Mouse (Mus musculus): ENCODE measurements around the gene Apoo. TPM values are rescaled to one million over a fixed set of nuclear protein-coding genes. Genes with fewer than 3 reads are reported as not detected.
"Not testable (repeated sequence)": the region's sequence is repeated elsewhere in the genome, so short reads cannot be mapped to it uniquely, and the experiment has no call there.

Gene Apoo
- polyA plus RNA-seq (2012; ENCODE audit: insufficient read depth, insufficient read length, missing spikeins): 387 and 411 TPM in 2 replicates

- Histone ChIP-seq H3K27ac (replicated peaks; ENCODE audit: low read depth, low read length) (peak within 1 kb of the TSS; percentile 57), H3K4me3 (ENCODE audit: insufficient read depth, low read depth, low read length) (peak within 1 kb of the TSS; percentile 62)
Measured at GRCm38 (mm10) chrX:94366670-94367241, at the start of gene Apoo, which contains the start of gene Fam90a1b. Gene Apoo, plus strand, starts transcription at chrX:94367117. Gene Fam90a1b, minus strand, starts transcription at chrX:94366777.

GRCm38 (mm10) chrX:94321036-94321902 is 45.6 kb upstream of the Apoo start:
- no peak overlapping the region for H3K4me3 ChIP-seq (ENCODE audit: insufficient read depth, low read depth, low read length)
- H3K27ac ChIP-seq (replicated peaks; ENCODE audit: low read depth, low read length): no peak overlapping the region
- H3K4me1 ChIP-seq (ENCODE audit: control insufficient read depth, insufficient read depth, insufficient read length, low read length): no peaks in the 10 kb centered on the region

More at GRCm38 (mm10) chrX:94366670-94367241, at the start of gene Apoo, which contains the start of gene Fam90a1b:
- no peaks in the 10 kb centered on the region for H3K4me1 ChIP-seq (ENCODE audit: control insufficient read depth, insufficient read depth, insufficient read length, low read length)

- H3K4me1 ChIP-seq (ENCODE audit: control insufficient read depth, insufficient read depth, insufficient read length, low read length); H3K27ac ChIP-seq (replicated peaks; ENCODE audit: low read depth, low read length); H3K4me3 ChIP-seq (ENCODE audit: insufficient read depth, low read depth, low read length): not testable (repeated sequence)
Measured at GRCm38 (mm10) chrX:94343638-94344037, 23.3 kb upstream of the Apoo start.

GRCm38 (mm10) chrX:94365381-94365925 is 1.5 kb upstream of the Apoo start:
- no peak overlapping the region for H3K27ac ChIP-seq (replicated peaks; ENCODE audit: low read depth, low read length)

GRCm38 (mm10) chrX:94366029-94366428 is 888 bp upstream of the Apoo start:
- no peaks in the 10 kb centered on the region for H3K4me1 ChIP-seq (ENCODE audit: control insufficient read depth, insufficient read depth, insufficient read length, low read length)
- peak overlapping the region; percentile 50 for H3K4me3 ChIP-seq (ENCODE audit: insufficient read depth, low read depth, low read length)
- H3K27ac ChIP-seq (replicated peaks; ENCODE audit: low read depth, low read length): no peak overlapping the region

More at GRCm38 (mm10) chrX:94365381-94365925, 1.5 kb upstream of the Apoo start:
- H3K4me1 ChIP-seq (ENCODE audit: control insufficient read depth, insufficient read depth, insufficient read length, low read length): no peaks in the 10 kb centered on the region
- H3K4me3 ChIP-seq (ENCODE audit: insufficient read depth, low read depth, low read length): no peak overlapping the region

- peak overlapping the region; percentile 62 for H3K4me3 ChIP-seq (ENCODE audit: insufficient read depth, low read depth, low read length)
- peak overlapping the region; percentile 57 for H3K27ac ChIP-seq (replicated peaks; ENCODE audit: low read depth, low read length)
- no peaks in the 10 kb centered on the region for H3K4me1 ChIP-seq (ENCODE audit: control insufficient read depth, insufficient read depth, insufficient read length, low read length)
Measured at GRCm38 (mm10) chrX:94367248-94367647, 331 bp downstream of the Apoo start.

GRCm38 (mm10) chrX:94378734-94379133 is 11.8 kb downstream of the Apoo start:
- Histone ChIP-seq H3K4me1 (ENCODE audit: control insufficient read depth, insufficient read depth, insufficient read length, low read length) (no peaks in the 10 kb centered on the region), H3K27ac (replicated peaks; ENCODE audit: low read depth, low read length) (no peak overlapping the region), H3K4me3 (ENCODE audit: insufficient read depth, low read depth, low read length) (no peak overlapping the region)

- H3K4me1 ChIP-seq (ENCODE audit: control insufficient read depth, insufficient read depth, insufficient read length, low read length): no peaks in the 10 kb centered on the region
- H3K27ac ChIP-seq (replicated peaks; ENCODE audit: low read depth, low read length): no peak overlapping the region
- no peak overlapping the region for H3K4me3 ChIP-seq (ENCODE audit: insufficient read depth, low read depth, low read length)
Measured at GRCm38 (mm10) chrX:94408975-94409374, 42.1 kb downstream of the Apoo start.

GRCm38 (mm10) chrX:94420210-94420609 is 53.3 kb downstream of the Apoo start:
- Histone ChIP-seq H3K4me3 (ENCODE audit: insufficient read depth, low read depth, low read length) (no peak overlapping the region), H3K27ac (replicated peaks; ENCODE audit: low read depth, low read length) (no peak overlapping the region), H3K4me1 (ENCODE audit: control insufficient read depth, insufficient read depth, insufficient read length, low read length) (no peaks in the 10 kb centered on the region)

GRCm38 (mm10) chrX:94431548-94432375 is 64.8 kb downstream of the Apoo start:
- Histone ChIP-seq H3K4me1 (ENCODE audit: control insufficient read depth, insufficient read depth, insufficient read length, low read length) (no peaks in the 10 kb centered on the region), H3K4me3 (ENCODE audit: insufficient read depth, low read depth, low read length) (no peak overlapping the region), H3K27ac (replicated peaks; ENCODE audit: low read depth, low read length) (no peak overlapping the region)

- not testable (repeated sequence) for H3K27ac ChIP-seq (replicated peaks; ENCODE audit: low read depth, low read length); H3K4me3 ChIP-seq (ENCODE audit: insufficient read depth, low read depth, low read length); H3K4me1 ChIP-seq (ENCODE audit: control insufficient read depth, insufficient read depth, insufficient read length, low read length)
Measured at GRCm38 (mm10) chrX:94445427-94445826, 78.5 kb downstream of the Apoo start.

GRCm38 (mm10) chrX:94446021-94446420 is 79.1 kb downstream of the Apoo start:
- H3K27ac ChIP-seq (replicated peaks; ENCODE audit: low read depth, low read length); H3K4me1 ChIP-seq (ENCODE audit: control insufficient read depth, insufficient read depth, insufficient read length, low read length); H3K4me3 ChIP-seq (ENCODE audit: insufficient read depth, low read depth, low read length): not testable (repeated sequence)

GRCm38 (mm10) chrX:94450047-94450881 is 83.3 kb downstream of the Apoo start:
- not testable (repeated sequence) for H3K4me3 ChIP-seq (ENCODE audit: insufficient read depth, low read depth, low read length); H3K4me1 ChIP-seq (ENCODE audit: control insufficient read depth, insufficient read depth, insufficient read length, low read length); H3K27ac ChIP-seq (replicated peaks; ENCODE audit: low read depth, low read length)

- no peak overlapping the region for H3K4me3 ChIP-seq (ENCODE audit: insufficient read depth, low read depth, low read length)
- H3K4me1 ChIP-seq (ENCODE audit: control insufficient read depth, insufficient read depth, insufficient read length, low read length): no peaks in the 10 kb centered on the region
- no peak overlapping the region for H3K27ac ChIP-seq (replicated peaks; ENCODE audit: low read depth, low read length)
Measured at GRCm38 (mm10) chrX:94459346-94459745, 92.4 kb downstream of the Apoo start.
